Comparison of ENCODE assay signal across 11 mouse cellular contexts in genomic region chr7:45461781-45462180, GRCm38 (mm10). TPM values are rescaled to one million over a fixed set of nuclear protein-coding genes. Genes with fewer than 3 reads are reported as not detected.
DNase-seq lines count a peak whose midpoint lies in the region; ATAC-seq and TF ChIP-seq lines count a peak whose summit lies in the region.
"Had no signal": no experiment of that assay in that cellular context is flagged by ENCODE, and none has a peak within 500 bp of the region (broad histone marks: within the 10 kb centered on the region; RNA-seq: fewer than 3 reads in every experiment).

No protein-coding gene starts in this region.

- no peak for DNase-seq in kidney, postnatal 0 days (ENCODE audit: low spot score)
- DNase-seq in kidney, postnatal 14 days: no peak
- no peak for DNase-seq in liver, embryonic 14.5 days (ENCODE audit: low read depth in 3 of 3, low spot score in 3 of 3)
- DNase-seq in right cerebral cortex, adult 18-20 months: no peak
- no peak for DNase-seq in right cerebral cortex, postnatal 10 days (ENCODE audit: low spot score in 2 of 2)
- DNase-seq: lung, postnatal 36 days; thymus, postnatal 25 days had no signal

- H3K9ac ChIP-seq in kidney, postnatal 0 days (ENCODE audit: low read depth, low read length): no peak overlapping the region
- H3K9ac ChIP-seq in embryonic facial prominence, embryonic 12.5 days: no peak overlapping the region
- H3K9ac ChIP-seq in liver, embryonic 14.5 days (replicated peaks): peak overlapping the region; percentile 50

- peak overlapping the region; percentile 89; the same call in 1 of the 2 replicates for H3K27ac ChIP-seq in kidney, postnatal 0 days
- peak overlapping the region; percentile 80 for H3K27ac ChIP-seq in embryonic facial prominence, embryonic 12.5 days
- peak overlapping the region; percentile 98 for H3K27ac ChIP-seq in liver, embryonic 14.5 days

- H3K4me1 ChIP-seq in erythroblast, embryonic 14.5 days (ENCODE audit: control insufficient read depth): peaks cover 75% of the 10 kb centered on the region
- peaks cover 29% of the 10 kb centered on the region for H3K4me1 ChIP-seq in kidney, postnatal 0 days (replicated peaks; ENCODE audit: insufficient read depth, low read length)
- peaks cover 36% of the 10 kb centered on the region for H3K4me1 ChIP-seq in embryonic facial prominence, embryonic 12.5 days
- H3K4me1 ChIP-seq in liver, embryonic 14.5 days (replicated peaks; ENCODE audit: control insufficient read depth in 2 of 2, insufficient read depth in 2 of 2, low read length in 1 of 2): peaks cover 35 to 43% of the 10 kb centered on the region in 2 experiments

- ATAC-seq in erythroblast, adult 5-6 weeks (replicated peaks; ENCODE audit: low FRiP score, poor library complexity, severe bottlenecking): no peak
- ATAC-seq in kidney, postnatal 0 days (replicated peaks; ENCODE audit: low FRiP score, low read depth): no peak
- ATAC-seq in embryonic facial prominence, embryonic 12.5 days (ENCODE audit: insufficient number of reproducible peaks, insufficient read depth, low FRiP score, low TSS enrichment): no peak
- ATAC-seq in liver, embryonic 14.5 days (ENCODE audit: insufficient read depth): no peak

- H3K9me3 ChIP-seq in erythroblast, embryonic 14.5 days (ENCODE audit: control insufficient read depth, low read length): no peaks in the 10 kb centered on the region
- no peaks in the 10 kb centered on the region for H3K9me3 ChIP-seq in kidney, postnatal 0 days (replicated peaks; ENCODE audit: low read length)
- H3K9me3 ChIP-seq in embryonic facial prominence, embryonic 12.5 days: no peaks in the 10 kb centered on the region
- no peaks in the 10 kb centered on the region for H3K9me3 ChIP-seq in liver, embryonic 14.5 days (ENCODE audit: control insufficient read depth, low read length)

- peaks cover 79% of the 10 kb centered on the region for H3K36me3 ChIP-seq in erythroblast, embryonic 14.5 days (ENCODE audit: control insufficient read depth)
- peaks cover 12% of the 10 kb centered on the region; the same call in 1 of the 2 replicates for H3K36me3 ChIP-seq in kidney, postnatal 0 days (ENCODE audit: insufficient read depth, low read length)
- H3K36me3 ChIP-seq in embryonic facial prominence, embryonic 12.5 days: peaks cover 51% of the 10 kb centered on the region
- peaks cover 39% of the 10 kb centered on the region for H3K36me3 ChIP-seq in liver, embryonic 14.5 days (replicated peaks; ENCODE audit: control insufficient read depth, insufficient read depth, low read depth)

- H3K4me2 ChIP-seq in kidney, postnatal 0 days (ENCODE audit: low read length): no peak overlapping the region
- no peak overlapping the region for H3K4me2 ChIP-seq in embryonic facial prominence, embryonic 12.5 days (replicated peaks)
- peak overlapping the region; percentile 97 for H3K4me2 ChIP-seq in liver, embryonic 14.5 days (ENCODE audit: low read depth)

- no peak for TF ChIP-seq EP300 in liver, embryonic 14.5 days (IDR thresholded peaks at IDR 0.05; ENCODE audit: low read depth)

- no peaks in the 10 kb centered on the region for H3K27me3 ChIP-seq in erythroblast, embryonic 14.5 days (ENCODE audit: control insufficient read depth)
- H3K27me3 ChIP-seq in kidney, postnatal 0 days (ENCODE audit: insufficient read depth, low read length): no peaks in the 10 kb centered on the region
- no peaks in the 10 kb centered on the region for H3K27me3 ChIP-seq in embryonic facial prominence, embryonic 12.5 days
- no peaks in the 10 kb centered on the region for H3K27me3 ChIP-seq in liver, embryonic 14.5 days (ENCODE audit: control insufficient read depth, insufficient read depth, low read length)

- peak overlapping the region; percentile 65 for H3K4me3 ChIP-seq in erythroblast, embryonic 14.5 days (replicated peaks)
- H3K4me3 ChIP-seq in kidney, postnatal 0 days (replicated peaks; ENCODE audit: low read depth, low read length): no peak overlapping the region
- H3K4me3 ChIP-seq in embryonic facial prominence, embryonic 12.5 days: no peak overlapping the region
- peak overlapping the region in 1 of 2 experiments; percentile 39; a peak in 2 of 4 replicates for H3K4me3 ChIP-seq in liver, embryonic 14.5 days (ENCODE audit: insufficient read depth in 1 of 2, low read depth in 2 of 2, low read length in 2 of 2)

- no peak for TF ChIP-seq CTCF in kidney, postnatal 0 days (IDR thresholded peaks at IDR 0.05; ENCODE audit: low read depth)
- TF ChIP-seq CTCF in liver, embryonic 14.5 days (IDR thresholded peaks at IDR 0.05; ENCODE audit: low read depth): no peak

- 84% methylated on average over 4 of the region's 4 CpGs for WGBS in kidney, postnatal 0 days
- WGBS in embryonic facial prominence, embryonic 12.5 days: 89% methylated on average over 4 of the region's 4 CpGs
- 90% methylated on average over 4 of the region's 4 CpGs for WGBS in liver, embryonic 14.5 days (ENCODE audit: insufficient replicate concordance)

RNA-seq across cellular contexts. Expression of gene Ftl1, which starts 2.1 kb away (rescaled TPM):
- 3,659 and 3,743 TPM in 2 replicates for polyA plus RNA-seq in erythroblast, embryonic 14.5 days (2012)
- total RNA-seq in erythroblast, adult 5-6 weeks (2015; ENCODE audit: low replicate concordance): 1,430 and 1,622 TPM in 2 replicates
- total RNA-seq in erythroblast, adult 5-6 weeks (2017; ENCODE audit: low replicate concordance): 705 and 987 TPM in 2 replicates
- polyA plus RNA-seq in kidney, postnatal 0 days (2015; fragmentation: Nextera tagmentation; extraction: Ambion mirVana): 6,674 and 7,026 TPM in 2 replicates
- polyA plus RNA-seq in embryonic facial prominence, embryonic 12.5 days (2016; fragmentation: Nextera tagmentation; extraction: Ambion mirVana): 5,211 and 5,392 TPM in 2 replicates
- 1,846 and 1,956 TPM in 2 replicates for polyA plus RNA-seq in liver, embryonic 14.5 days (2012; rRNA removed)
- 4,811 and 5,161 TPM in 2 replicates for polyA plus RNA-seq in liver, embryonic 14.5 days (2014; fragmentation: Nextera tagmentation; extraction: Ambion mirVana)

RNA-seq across cellular contexts. Expression of gene Bax, which starts 4.9 kb away (rescaled TPM):
- polyA plus RNA-seq in erythroblast, embryonic 14.5 days (2012): 24.4 and 25.7 TPM in 2 replicates
- total RNA-seq in erythroblast, adult 5-6 weeks (2015; ENCODE audit: low replicate concordance): 8.6 and 12.7 TPM in 2 replicates
- 9.7 and 11.8 TPM in 2 replicates for total RNA-seq in erythroblast, adult 5-6 weeks (2017; ENCODE audit: low replicate concordance)
- polyA plus RNA-seq in kidney, postnatal 0 days (2015; fragmentation: Nextera tagmentation; extraction: Ambion mirVana): 183 and 194 TPM in 2 replicates
- polyA plus RNA-seq in embryonic facial prominence, embryonic 12.5 days (2016; fragmentation: Nextera tagmentation; extraction: Ambion mirVana): 220 and 224 TPM in 2 replicates
- 57.9 and 68.5 TPM in 2 replicates for polyA plus RNA-seq in liver, embryonic 14.5 days (2012; rRNA removed)
- 49.7 and 62.4 TPM in 2 replicates for polyA plus RNA-seq in liver, embryonic 14.5 days (2014; fragmentation: Nextera tagmentation; extraction: Ambion mirVana)

RNA-seq across cellular contexts. Expression of gene Tulp2, which starts 19.9 kb away (rescaled TPM):
- polyA plus RNA-seq in erythroblast, embryonic 14.5 days (2012): 0.03 and 0.08 TPM in 2 replicates
- total RNA-seq in erythroblast, adult 5-6 weeks (2015; ENCODE audit: low replicate concordance): not detected in 2 replicates
- 0.42 TPM in 1 of 2 replicates, not detected in the other for total RNA-seq in erythroblast, adult 5-6 weeks (2017; ENCODE audit: low replicate concordance)
- 0.93 and 1.1 TPM in 2 replicates for polyA plus RNA-seq in kidney, postnatal 0 days (2015; fragmentation: Nextera tagmentation; extraction: Ambion mirVana)
- polyA plus RNA-seq in embryonic facial prominence, embryonic 12.5 days (2016; fragmentation: Nextera tagmentation; extraction: Ambion mirVana): 0.92 and 1.2 TPM in 2 replicates
- 0.06 and 0.13 TPM in 2 replicates for polyA plus RNA-seq in liver, embryonic 14.5 days (2012; rRNA removed)
- 0.47 and 0.57 TPM in 2 replicates for polyA plus RNA-seq in liver, embryonic 14.5 days (2014; fragmentation: Nextera tagmentation; extraction: Ambion mirVana)

RNA-seq across cellular contexts. Expression of gene Ruvbl2, which starts 23.9 kb away (rescaled TPM):
- 15.2 and 15.3 TPM in 2 replicates for polyA plus RNA-seq in erythroblast, embryonic 14.5 days (2012)
- 54.1 and 63.4 TPM in 2 replicates for total RNA-seq in erythroblast, adult 5-6 weeks (2015; ENCODE audit: low replicate concordance)
- 23.1 and 50.1 TPM in 2 replicates for total RNA-seq in erythroblast, adult 5-6 weeks (2017; ENCODE audit: low replicate concordance)
- polyA plus RNA-seq in kidney, postnatal 0 days (2015; fragmentation: Nextera tagmentation; extraction: Ambion mirVana): 94.6 and 98.9 TPM in 2 replicates
- polyA plus RNA-seq in embryonic facial prominence, embryonic 12.5 days (2016; fragmentation: Nextera tagmentation; extraction: Ambion mirVana): 149 and 151 TPM in 2 replicates
- 65.7 and 69.5 TPM in 2 replicates for polyA plus RNA-seq in liver, embryonic 14.5 days (2012; rRNA removed)
- polyA plus RNA-seq in liver, embryonic 14.5 days (2014; fragmentation: Nextera tagmentation; extraction: Ambion mirVana): 67.5 and 82.7 TPM in 2 replicates

RNA-seq across cellular contexts. Expression of gene Gm45808, which starts 24.8 kb away (rescaled TPM):
- polyA plus RNA-seq in erythroblast, embryonic 14.5 days (2012): not detected in 2 replicates
- total RNA-seq in erythroblast, adult 5-6 weeks (2015; ENCODE audit: low replicate concordance): not detected in 2 replicates
- total RNA-seq in erythroblast, adult 5-6 weeks (2017; ENCODE audit: low replicate concordance): not detected in 2 replicates
- not detected in 2 replicates for polyA plus RNA-seq in kidney, postnatal 0 days (2015; fragmentation: Nextera tagmentation; extraction: Ambion mirVana)
- polyA plus RNA-seq in embryonic facial prominence, embryonic 12.5 days (2016; fragmentation: Nextera tagmentation; extraction: Ambion mirVana): not detected in 2 replicates
- not detected in 2 replicates for polyA plus RNA-seq in liver, embryonic 14.5 days (2012; rRNA removed)
- polyA plus RNA-seq in liver, embryonic 14.5 days (2014; fragmentation: Nextera tagmentation; extraction: Ambion mirVana): 0.20 TPM in 1 of 2 replicates, not detected in the other
- polyA plus RNA-seq: large intestine, adult 2 months had no signal
